Mouse (Mus musculus) testis, adult 2 months (tissue): ENCODE data around the gene Usb1. TPM values are rescaled to one million over a fixed set of nuclear protein-coding genes. Genes with fewer than 3 reads are reported as not detected.

Experiments used
- H3K27ac ChIP-seq: fragments of 200-500 bp; 2 replicates; pipeline ENCODE4 v1.5.1; 2012; ENCODE audit warnings: low read depth, low read length; ENCODE audit not compliant: control insufficient read depth, insufficient read depth
- H3K27me3 ChIP-seq: fragments of 200-500 bp; 2 replicates; pipeline ENCODE4 v1.6.1; 2012; ENCODE audit warnings: mild to moderate bottlenecking, low read length, moderate library complexity; ENCODE audit not compliant: control insufficient read depth, insufficient read depth
- H3K36me3 ChIP-seq: fragments of 200-500 bp; 2 replicates; pipeline ENCODE4 v1.6.1; 2012; ENCODE audit warnings: mild to moderate bottlenecking, low read length; ENCODE audit not compliant: control insufficient read depth, insufficient read depth
- H3K4me1 ChIP-seq: fragments of 200-500 bp; 2 replicates; pipeline ENCODE4 v1.6.1; 2012; ENCODE audit warnings: low read length; ENCODE audit not compliant: control insufficient read depth, insufficient read depth
- H3K4me3 ChIP-seq: fragments of 200-500 bp; 2 replicates; pipeline ENCODE4 v1.5.1; 2012; ENCODE audit warnings: low read depth, mild to moderate bottlenecking, low read length, moderate library complexity, mixed read lengths; ENCODE audit not compliant: control insufficient read depth
- CTCF ChIP-seq: fragments of 200-500 bp; IDR thresholded peaks from 2 replicates; pipeline ENCODE4 v1.5.1; 2012; ENCODE audit warnings: low read depth, mild to moderate bottlenecking, inconsistent platforms, low read length, moderate library complexity; ENCODE audit not compliant: control insufficient read depth, insufficient read depth, insufficient replicate concordance
- POLR2A ChIP-seq: fragments of 200-500 bp; IDR thresholded peaks from 2 replicates; pipeline ENCODE4 v1.6.1; 2012; ENCODE audit warnings: low read depth, mild to moderate bottlenecking, inconsistent platforms, low read length, moderate library complexity; ENCODE audit not compliant: control insufficient read depth
- polyA plus RNA-seq: library from polyadenylated mRNA; depleted of rRNA; stranded (reverse); fragments of >200 nt; gene quantifications from 2 replicates; pipeline ENCODE4 v1.2.3, GENCODE M21; 2012

The Usb1 gene
- polyA plus RNA-seq, 1 experiment = 34.0 TPM

DNA sequence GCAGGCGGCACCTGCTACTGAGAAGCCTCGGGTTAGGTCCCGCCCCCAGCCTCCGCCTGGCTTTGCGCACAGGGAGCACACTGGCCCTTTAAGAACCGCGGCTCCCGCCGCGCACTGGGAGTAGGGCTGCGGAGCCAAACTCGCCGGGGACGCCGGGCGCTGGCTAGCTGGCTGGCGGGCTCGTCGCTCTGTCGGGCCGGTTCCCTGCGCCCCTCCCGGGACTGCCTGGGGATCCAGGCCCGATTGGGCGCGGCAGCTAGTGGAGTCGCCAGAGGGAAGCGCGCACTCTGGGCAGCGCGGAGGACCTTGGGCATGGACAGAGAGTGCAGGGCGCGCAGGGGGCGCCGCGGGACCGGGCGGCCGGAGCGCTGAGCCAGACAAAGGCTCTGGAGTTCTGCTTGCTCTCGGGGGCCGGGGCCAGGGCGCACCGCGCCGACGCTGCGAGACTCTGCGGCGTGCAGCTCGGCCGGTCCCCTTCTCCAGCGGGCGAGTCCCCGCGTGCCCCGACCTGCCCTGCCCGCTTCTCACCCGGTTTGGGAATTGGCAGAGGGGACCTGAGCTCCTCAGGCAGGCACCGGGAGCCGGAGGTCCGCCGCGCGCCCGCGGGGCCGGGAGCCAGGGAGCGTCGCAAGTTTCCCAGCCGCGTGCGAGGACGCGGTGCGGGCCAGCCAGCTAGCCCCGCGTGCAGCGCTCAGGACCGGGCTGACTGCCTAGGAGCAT, 20.2 kb downstream of the Usb1 start, which contains the start of gene Mmp15:
Mmp15 (plus strand) TSS at position 118 of the 720 bp plus-strand sequence.
- TF ChIP-seq CTCF = no peak
- no peak for TF ChIP-seq POLR2A
- H3K36me3 ChIP-seq = no peaks in the 10 kb centered on the region
- peaks cover 11% of the 10 kb centered on the region for H3K4me1 ChIP-seq
- H3K27ac ChIP-seq = no peak within 1 kb of the TSS
- H3K27me3 ChIP-seq = no peaks in the 10 kb centered on the region
- peak within 1 kb of the TSS; percentile 18 for H3K4me3 ChIP-seq

- Histone ChIP-seq H3K4me1 (peaks cover 11% of the 10 kb centered on the region), H3K4me3 (peak overlapping the region; percentile 18), H3K27ac (no peak overlapping the region), H3K36me3 (no peaks in the 10 kb centered on the region), H3K27me3 (no peaks in the 10 kb centered on the region)
- TF ChIP-seq CTCF = no peak
- no peak for TF ChIP-seq POLR2A
These were observed 21.1 kb downstream of the Usb1 start for GRCm38 (mm10) chr8:95352871-95353866.

DNA sequence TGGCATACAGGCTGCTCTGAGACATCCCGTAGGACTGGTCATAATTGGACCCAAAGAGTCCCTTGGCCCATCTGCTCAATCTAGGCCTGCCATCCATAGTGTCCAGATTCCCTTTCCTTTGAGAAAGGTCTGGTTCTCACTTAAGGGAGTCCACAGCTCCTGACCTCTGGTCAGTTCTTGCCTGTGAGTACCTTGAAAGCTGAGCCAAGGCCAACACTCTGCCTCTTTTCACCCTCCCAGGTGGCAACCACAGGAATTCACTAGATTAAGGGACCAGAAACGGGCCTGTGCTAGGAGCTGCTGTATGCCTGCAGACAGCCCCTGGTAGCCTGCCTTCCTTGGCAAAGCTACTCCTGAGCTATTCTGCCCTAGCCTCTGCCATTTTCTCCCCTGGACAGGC, 22.5 kb downstream of the Usb1 start:
- no peaks in the 10 kb centered on the region for H3K27me3 ChIP-seq
- TF ChIP-seq CTCF (no peak), POLR2A (no peak)
- peaks cover 11% of the 10 kb centered on the region for H3K4me1 ChIP-seq

GRCm38 (mm10) chr8:95358550-95359411, 26.7 kb downstream of the Usb1 start:
- Histone ChIP-seq H3K36me3 (no peaks in the 10 kb centered on the region), H3K27me3 (no peaks in the 10 kb centered on the region), H3K27ac (no peak overlapping the region), H3K4me3 (no peak overlapping the region), H3K4me1 (no peaks in the 10 kb centered on the region)
- TF ChIP-seq POLR2A = no peak
- TF ChIP-seq CTCF = no peak

More for the DNA sequence above, 22.5 kb downstream of the Usb1 start:
- no peaks in the 10 kb centered on the region for H3K36me3 ChIP-seq
- H3K4me3 ChIP-seq = no peak overlapping the region
- no peak overlapping the region for H3K27ac ChIP-seq

DNA sequence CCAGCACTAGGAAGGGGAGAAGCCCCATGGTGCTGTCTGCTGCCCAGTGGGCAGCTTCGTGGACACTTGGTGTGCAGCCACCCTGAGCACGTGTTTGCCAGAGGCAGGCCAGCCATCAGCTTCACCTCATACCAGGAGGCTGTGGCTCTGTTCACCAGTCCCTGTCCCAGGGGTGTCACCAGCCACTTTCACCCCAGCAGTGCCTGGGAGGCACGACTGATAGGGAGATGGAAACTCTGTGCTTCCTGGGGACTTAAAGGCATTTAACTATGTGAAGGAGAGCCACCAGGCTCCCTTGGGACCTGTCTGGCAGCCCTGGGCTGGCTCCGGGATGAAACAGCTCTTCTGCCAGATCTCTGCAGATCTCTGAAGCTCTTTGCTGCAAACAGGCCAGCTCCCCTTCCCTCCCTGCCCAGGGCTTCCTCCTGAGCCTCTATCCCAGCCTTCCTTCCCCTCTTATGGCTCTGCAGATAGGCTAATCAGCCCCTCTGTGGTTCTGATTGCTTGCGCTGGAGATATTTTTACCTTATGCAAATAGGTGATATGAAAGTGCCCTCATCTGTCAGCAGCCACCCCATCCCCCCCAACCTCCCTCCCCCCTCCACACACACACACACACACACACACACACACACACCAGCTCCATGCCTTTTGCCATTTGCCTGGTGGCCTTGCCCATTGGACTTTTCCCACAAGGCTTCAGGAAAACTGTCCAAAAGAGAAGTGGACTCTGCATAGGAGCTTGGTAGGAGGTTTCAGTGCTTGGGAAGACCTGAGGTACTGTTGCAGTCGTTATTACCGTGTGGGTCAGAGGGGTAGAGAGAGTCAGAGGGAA, 28.3 kb downstream of the Usb1 start:
- H3K27me3 ChIP-seq = no peaks in the 10 kb centered on the region
- TF ChIP-seq POLR2A = no peak
- H3K36me3 ChIP-seq = no peaks in the 10 kb centered on the region
- H3K4me3 ChIP-seq = no peak overlapping the region
- no peak overlapping the region for H3K27ac ChIP-seq
- no peaks in the 10 kb centered on the region for H3K4me1 ChIP-seq

- Histone ChIP-seq H3K4me1 (no peaks in the 10 kb centered on the region), H3K36me3 (no peaks in the 10 kb centered on the region), H3K27me3 (no peaks in the 10 kb centered on the region), H3K4me3 (no peak overlapping the region), H3K27ac (no peak overlapping the region)
- no peak for TF ChIP-seq CTCF
- TF ChIP-seq POLR2A = no peak
These were observed 28.9 kb downstream of the Usb1 start for GRCm38 (mm10) chr8:95361016-95361341.
